Mouse (Mus musculus) kidney, postnatal 0 days (tissue): ENCODE results near the gene Tln2. TPM values are rescaled to one million over a fixed set of nuclear protein-coding genes. Genes with fewer than 3 reads are reported as not detected.

Experiments used
- ATAC-seq: fragments of 200-750 bp; cut with Nextera tagmentation; replicated peaks from 2 replicates; pipeline ENCODE4 v1.8.0; 2017; ENCODE audit warnings: low read depth, moderate number of reproducible peaks, moderate TSS enrichment, moderate library complexity; ENCODE audit not compliant: low FRiP score
- DNase-seq: peaks from one replicate; pipeline ENCODE4 v3.0.0-alpha.2; 2016; ENCODE audit warnings: low spot score
- H3K27ac ChIP-seq: fragments of 300-500 bp; sonication (generic); 2 replicates; pipeline ENCODE4 v1.5.1; 2014; ENCODE audit warnings: mild to moderate bottlenecking
- H3K27me3 ChIP-seq: fragments of 300-500 bp; sonication (generic); 2 replicates; pipeline ENCODE4 v1.6.1; 2014; ENCODE audit warnings: low read length, mixed read lengths; ENCODE audit not compliant: insufficient read depth
- H3K36me3 ChIP-seq: fragments of 300-500 bp; sonication (generic); 2 replicates; pipeline ENCODE4 v1.6.1; 2014; ENCODE audit warnings: low read length, mixed read lengths; ENCODE audit not compliant: insufficient read depth
- H3K4me1 ChIP-seq: fragments of 300-500 bp; sonication (generic); replicated peaks from 2 replicates; pipeline ENCODE4 v1.6.1; 2014; ENCODE audit warnings: antibody characterized with exemption, low read length, mixed read lengths; ENCODE audit not compliant: insufficient read depth
- H3K4me2 ChIP-seq: fragments of 300-500 bp; sonication (generic); 2 replicates; pipeline ENCODE4 v1.6.1; 2014; ENCODE audit warnings: mild to moderate bottlenecking, low read length, moderate library complexity, mixed read lengths
- H3K4me3 ChIP-seq: fragments of 300-500 bp; sonication (generic); replicated peaks from 2 replicates; pipeline ENCODE4 v1.5.1; 2014; ENCODE audit warnings: low read depth, low read length
- H3K9ac ChIP-seq: fragments of 300-500 bp; sonication (generic); 2 replicates; pipeline ENCODE4 v1.6.1; 2014; ENCODE audit warnings: low read depth, low read length
- H3K9me3 ChIP-seq: fragments of 300-500 bp; sonication (generic); replicated peaks from 2 replicates; pipeline ENCODE4 v1.6.1; 2016; ENCODE audit warnings: low read length, inconsistent platforms, mixed read lengths
- CTCF ChIP-seq: IDR thresholded peaks from 2 replicates; pipeline ENCODE4 v1.5.1; 2016; ENCODE audit warnings: antibody characterized with exemption, low read depth, mild to moderate bottlenecking, moderate library complexity
- WGBS: fragments of 180-500 bp; shearing (Covaris S2); extraction: QIAGEN DNeasy Blood & Tissue Kit; methylation state at CpG from one replicate; pipeline ENCODE4 v1.1.7; 2014; 5-methylcytosine and 5-hydroxymethylcytosine counted together
- polyA plus RNA-seq: library from polyadenylated mRNA; unstranded; fragments of >200 nt; fragmentation: Nextera tagmentation; extraction: Ambion mirVana; gene quantifications from 2 replicates; pipeline ENCODE4 v1.2.1, GENCODE M21; 2015

The Tln2 gene
- polyA plus RNA-seq, 1 experiment from 2014 or later = 24.8 TPM

- no peak for TF ChIP-seq CTCF
- Histone ChIP-seq H3K4me2 (no peak overlapping the region), H3K4me1 (no peaks in the 10 kb centered on the region), H3K4me3 (no peak overlapping the region), H3K9me3 (no peaks in the 10 kb centered on the region), H3K27me3 (no peaks in the 10 kb centered on the region), H3K9ac (no peak overlapping the region), H3K36me3 (no peaks in the 10 kb centered on the region), H3K27ac (no peak overlapping the region)
- DNase-seq = no peak
- 68% methylated on average over 4 of the region's 4 CpGs for WGBS
- no peak for ATAC-seq
Observed at GRCm38 (mm10) chr9:67521736-67522135, 37.8 kb downstream of the Tln2 start.

GRCm38 (mm10) chr9:67509510-67509909, 50.0 kb downstream of the Tln2 start:
- Histone ChIP-seq H3K4me2 (no peak overlapping the region), H3K4me3 (no peak overlapping the region), H3K4me1 (no peaks in the 10 kb centered on the region), H3K27ac (no peak overlapping the region), H3K9me3 (no peaks in the 10 kb centered on the region), H3K27me3 (no peaks in the 10 kb centered on the region), H3K9ac (no peak overlapping the region), H3K36me3 (no peaks in the 10 kb centered on the region)
- no peak for TF ChIP-seq CTCF
- ATAC-seq = no peak
- DNase-seq = no peak
- 57% methylated on average over 3 of the region's 3 CpGs for WGBS

- Histone ChIP-seq H3K9ac (no peak overlapping the region), H3K9me3 (no peaks in the 10 kb centered on the region), H3K4me1 (no peaks in the 10 kb centered on the region), H3K4me3 (no peak overlapping the region), H3K27me3 (no peaks in the 10 kb centered on the region), H3K36me3 (no peaks in the 10 kb centered on the region), H3K27ac (no peak overlapping the region), H3K4me2 (no peak overlapping the region)
- ATAC-seq (no peak), DNase-seq (no peak)
- TF ChIP-seq CTCF = no peak
- WGBS = 77% methylated on average over 8 of the region's 8 CpGs
Observed at GRCm38 (mm10) chr9:67504669-67505260, 54.7 kb downstream of the Tln2 start.

- H3K4me2 ChIP-seq = no peak overlapping the region
- no peak for ATAC-seq
- H3K36me3 ChIP-seq = no peaks in the 10 kb centered on the region
- H3K9me3 ChIP-seq = no peaks in the 10 kb centered on the region
- H3K4me1 ChIP-seq = peaks cover 9% of the 10 kb centered on the region; the same call in 1 of the 2 replicates
- no peak for TF ChIP-seq CTCF
- WGBS = 89% methylated on average over 1 of the region's 1 CpGs
- no peak overlapping the region for H3K9ac ChIP-seq
- no peak overlapping the region for H3K27ac ChIP-seq
- H3K27me3 ChIP-seq = no peaks in the 10 kb centered on the region
- no peak for DNase-seq
- no peak overlapping the region for H3K4me3 ChIP-seq
Observed at GRCm38 (mm10) chr9:67501801-67502200, 57.7 kb downstream of the Tln2 start.

GRCm38 (mm10) chr9:67496368-67496767, 63.1 kb downstream of the Tln2 start:
- H3K9me3 ChIP-seq = no peaks in the 10 kb centered on the region
- no peak overlapping the region for H3K27ac ChIP-seq
- WGBS = 31% methylated on average over 2 of the region's 2 CpGs
- no peak for TF ChIP-seq CTCF
- H3K27me3 ChIP-seq = no peaks in the 10 kb centered on the region
- H3K9ac ChIP-seq = no peak overlapping the region
- H3K36me3 ChIP-seq = no peaks in the 10 kb centered on the region
- DNase-seq = peak; percentile 24
- H3K4me2 ChIP-seq = no peak overlapping the region
- no peak overlapping the region for H3K4me3 ChIP-seq
- peaks cover 10% of the 10 kb centered on the region; the same call in 1 of the 2 replicates for H3K4me1 ChIP-seq
- ATAC-seq = no peak

GRCm38 (mm10) chr9:67495350-67495749, 64.2 kb downstream of the Tln2 start:
- Histone ChIP-seq H3K4me3 (no peak overlapping the region), H3K27me3 (no peaks in the 10 kb centered on the region), H3K36me3 (no peaks in the 10 kb centered on the region), H3K4me1 (peaks cover 10% of the 10 kb centered on the region; the same call in 1 of the 2 replicates), H3K9me3 (no peaks in the 10 kb centered on the region), H3K4me2 (no peak overlapping the region), H3K27ac (no peak overlapping the region), H3K9ac (no peak overlapping the region)
- TF ChIP-seq CTCF = no peak
- peak; percentile 29 for DNase-seq
- ATAC-seq = no peak
- WGBS = 27% methylated on average over 3 of the region's 3 CpGs
